Mouse (Mus musculus): ENCODE measurements around the gene Nphp4.

The Nphp4 gene

GRCm38 (mm10) chr4:152476427-152477023 is at the start of gene Nphp4:
Gene Nphp4 (plus strand): TSS chr4:152476706.
- no peak for DNase-seq (ENCODE audit: low spot score in 2 of 2)

- no peak for DNase-seq (ENCODE audit: low spot score in 2 of 2)
Observed at GRCm38 (mm10) chr4:152428259-152428658, 48.2 kb upstream of the Nphp4 start.

- no peak for DNase-seq (ENCODE audit: low spot score in 2 of 2)
Observed at GRCm38 (mm10) chr4:152432308-152432707, 44.2 kb upstream of the Nphp4 start.

- peak; percentile 83 to 89 for DNase-seq (ENCODE audit: low spot score in 2 of 2)
Observed at GRCm38 (mm10) chr4:152434836-152435235, 41.7 kb upstream of the Nphp4 start.

GRCm38 (mm10) chr4:152435255-152435654 is 41.3 kb upstream of the Nphp4 start:
- peak; percentile 53 to 60 for DNase-seq (ENCODE audit: low spot score in 2 of 2)

- no peak for DNase-seq (ENCODE audit: low spot score in 2 of 2)
Observed at GRCm38 (mm10) chr4:152440882-152441281, 35.6 kb upstream of the Nphp4 start.

GRCm38 (mm10) chr4:152441536-152441935 is 35.0 kb upstream of the Nphp4 start:
- no peak for DNase-seq (ENCODE audit: low spot score in 2 of 2)

- no peak for DNase-seq (ENCODE audit: low spot score in 2 of 2)
Observed at GRCm38 (mm10) chr4:152446178-152446577, 30.3 kb upstream of the Nphp4 start.

- DNase-seq (ENCODE audit: low spot score in 2 of 2) = peak in 1 of 2 experiments; percentile 54
Observed at GRCm38 (mm10) chr4:152447731-152448665, 28.5 kb upstream of the Nphp4 start.

GRCm38 (mm10) chr4:152448666-152449018 is 27.9 kb upstream of the Nphp4 start:
- DNase-seq (ENCODE audit: low spot score in 2 of 2) = no peak

- DNase-seq (ENCODE audit: low spot score in 2 of 2) = no peak
Observed at GRCm38 (mm10) chr4:152451371-152451770, 25.1 kb upstream of the Nphp4 start.

- peak; percentile 85 to 91 for DNase-seq (ENCODE audit: low spot score in 2 of 2)
Observed at GRCm38 (mm10) chr4:152453079-152453478, 23.4 kb upstream of the Nphp4 start.

- no peak for DNase-seq (ENCODE audit: low spot score in 2 of 2)
Observed at GRCm38 (mm10) chr4:152454153-152454552, 22.4 kb upstream of the Nphp4 start.

- peak; percentile 81 to 87 for DNase-seq (ENCODE audit: low spot score in 2 of 2)
Observed at GRCm38 (mm10) chr4:152456609-152457008, 19.9 kb upstream of the Nphp4 start.

GRCm38 (mm10) chr4:152457673-152458072 is 18.8 kb upstream of the Nphp4 start:
- DNase-seq (ENCODE audit: low spot score in 2 of 2) = no peak

- DNase-seq (ENCODE audit: low spot score in 2 of 2) = no peak
Observed at GRCm38 (mm10) chr4:152462516-152462915, 14.0 kb upstream of the Nphp4 start.

GRCm38 (mm10) chr4:152463147-152463546 is 13.4 kb upstream of the Nphp4 start:
- no peak for DNase-seq (ENCODE audit: low spot score in 2 of 2)

GRCm38 (mm10) chr4:152465116-152465515 is 11.4 kb upstream of the Nphp4 start:
- DNase-seq (ENCODE audit: low spot score in 2 of 2) = no peak

GRCm38 (mm10) chr4:152466601-152467000 is 9.9 kb upstream of the Nphp4 start:
- DNase-seq (ENCODE audit: low spot score in 2 of 2) = no peak

GRCm38 (mm10) chr4:152467951-152468350 is 8.6 kb upstream of the Nphp4 start:
- no peak for DNase-seq (ENCODE audit: low spot score in 2 of 2)

- no peak for DNase-seq (ENCODE audit: low spot score in 2 of 2)
Observed at GRCm38 (mm10) chr4:152475941-152476340, 565 bp upstream of the Nphp4 start.

- DNase-seq (ENCODE audit: low spot score in 2 of 2) = no peak
Observed at GRCm38 (mm10) chr4:152477106-152477465, 580 bp downstream of the Nphp4 start.

Measured in right cerebral cortex, postnatal 36 days (tissue).